Mouse (Mus musculus) midbrain, embryonic 11.5 days (tissue): ENCODE measurements at regions not wholly inside any gene's neighbourhood (a gene's known extent, or its start where the extent isn't known, plus 50 kb on each side); places are given as distances from the start of the nearest gene placed in this dataset.
A peak's percentile ranks its signal among the peaks of the same experiment; 100 is the strongest.

ENCODE experiments used
- ATAC-seq: fragments of 200-750 bp; cut with Nextera tagmentation; 2 replicates; pipeline ENCODE4 v1.8.0; 2017; ENCODE audit warnings: moderate TSS enrichment, moderate library complexity; ENCODE audit not compliant: low FRiP score
- DNase-seq: peaks from one replicate; pipeline ENCODE4 v3.0.0; 2015; ENCODE audit warnings: low spot score; ENCODE audit errors: missing footprints
- H3K27ac ChIP-seq: fragments of 300-500 bp; sonication (generic); 2 replicates; pipeline ENCODE4 v1.5.1; 2014; ENCODE audit warnings: low read depth, low read length
- H3K27me3 ChIP-seq: fragments of 300-500 bp; sonication (generic); 2 replicates; pipeline ENCODE4 v1.6.1; 2014; ENCODE audit warnings: mild to moderate bottlenecking, low read length, moderate library complexity, mixed read lengths; ENCODE audit not compliant: control insufficient read depth, insufficient read depth
- H3K36me3 ChIP-seq: fragments of 300-500 bp; sonication (generic); 2 replicates; pipeline ENCODE4 v1.6.1; 2014; ENCODE audit warnings: mild to moderate bottlenecking, low read length, moderate library complexity, mixed read lengths; ENCODE audit not compliant: control insufficient read depth, insufficient read depth
- H3K4me1 ChIP-seq: fragments of 300-500 bp; sonication (generic); 2 replicates; pipeline ENCODE4 v1.6.1; 2014; ENCODE audit warnings: low read length; ENCODE audit not compliant: control insufficient read depth, insufficient read depth
- H3K4me2 ChIP-seq: fragments of 300-500 bp; sonication (generic); 2 replicates; pipeline ENCODE4 v1.6.1; 2014; ENCODE audit warnings: mild to moderate bottlenecking, moderate library complexity
- H3K4me3 ChIP-seq: fragments of 300-500 bp; sonication (generic); 2 replicates; pipeline ENCODE4 v1.5.1; 2014; ENCODE audit warnings: low read depth, low read length
- H3K9ac ChIP-seq: fragments of 300-500 bp; sonication (generic); 2 replicates; pipeline ENCODE4 v1.6.1; 2014; ENCODE audit warnings: low read length
- H3K9me3 ChIP-seq: fragments of 300-500 bp; sonication (generic); 2 replicates; pipeline ENCODE4 v1.6.1; 2016; ENCODE audit warnings: low read length; ENCODE audit not compliant: control insufficient read depth
- WGBS: fragments of 180-500 bp; shearing (Covaris S2); extraction: QIAGEN DNeasy Blood & Tissue Kit; methylation state at CpG from one replicate; pipeline ENCODE4 v1.1.7; 2014; 5-methylcytosine and 5-hydroxymethylcytosine counted together

DNA sequence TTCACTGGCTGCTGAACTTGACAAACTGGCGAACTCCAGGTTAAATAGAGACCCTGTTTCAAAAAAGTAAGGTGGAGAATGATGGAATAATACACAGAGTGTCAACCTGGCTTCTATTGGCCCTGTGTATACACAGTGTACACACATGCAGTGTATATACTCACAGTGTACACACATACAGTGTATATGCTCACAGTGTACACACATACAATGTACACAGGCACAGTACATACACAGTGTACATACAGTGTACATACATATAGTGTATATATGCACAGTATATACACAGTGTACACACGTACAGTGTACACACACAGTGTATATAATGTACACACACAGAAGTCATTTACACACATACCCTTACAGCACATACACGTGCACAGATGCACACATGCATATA, 52.4 kb upstream of the Aldh1b1 start:
- DNase-seq, result no peak
- Histone ChIP-seq H3K4me1 (no peaks in the 10 kb centered on the region), H3K36me3 (no peaks in the 10 kb centered on the region), H3K9ac (no peak overlapping the region), H3K4me3 (no peak overlapping the region), H3K9me3 (no peaks in the 10 kb centered on the region), H3K27me3 (no peaks in the 10 kb centered on the region; the same call in 1 of the 2 replicates), H3K4me2 (no peak overlapping the region), H3K27ac (no peak overlapping the region)
- WGBS, result 86% methylated on average over 3 of the region's 3 CpGs
- ATAC-seq, result no peak

DNA sequence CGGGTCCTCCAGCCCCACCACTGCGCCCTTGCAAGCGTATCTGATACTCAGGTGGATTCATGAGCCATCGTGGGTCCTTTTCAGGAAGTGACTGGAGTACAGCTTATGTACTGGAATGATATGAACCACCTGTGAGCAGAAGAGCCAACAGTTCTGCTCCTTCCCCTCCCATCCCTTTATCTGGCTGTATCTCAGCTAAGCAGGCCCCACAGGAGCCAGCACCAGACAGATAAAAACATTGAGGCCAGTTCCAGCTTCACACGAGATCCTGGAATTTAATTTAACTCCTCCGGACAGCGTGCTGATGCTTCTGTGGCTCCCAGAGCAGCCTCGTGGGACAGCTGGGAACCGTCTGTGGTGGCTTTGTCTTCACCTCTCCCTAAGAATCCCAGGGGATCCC, 53.1 kb upstream of the Aldh1b1 start:
- no peak for ATAC-seq

DNA sequence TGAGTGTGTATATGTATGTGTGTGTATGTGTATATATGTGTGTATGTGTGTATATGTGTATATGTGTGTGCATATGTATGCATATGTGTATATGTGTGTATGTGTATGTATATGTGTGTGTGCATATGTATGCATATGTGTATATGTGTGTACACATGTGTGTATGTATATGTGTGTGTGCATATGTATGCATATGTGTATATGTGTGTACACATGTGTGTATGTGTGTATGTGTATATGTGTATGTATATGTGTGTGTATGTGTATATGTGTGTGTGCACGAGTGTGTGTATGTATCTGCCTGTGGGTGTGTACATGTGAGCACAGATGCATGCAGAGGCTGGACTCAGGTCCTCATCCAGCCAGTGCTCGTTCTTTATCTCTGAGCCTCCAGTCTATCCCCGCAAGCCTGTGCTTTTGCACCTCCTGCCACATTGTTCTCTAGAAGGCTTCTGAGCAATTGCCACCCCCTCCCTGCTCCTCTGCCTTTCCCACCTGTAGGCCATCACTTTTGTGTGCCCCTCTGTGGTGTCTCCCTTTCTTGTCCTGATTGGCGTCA, 53.9 kb upstream of the Aldh1b1 start:
- Histone ChIP-seq H3K27ac (no peak overlapping the region), H3K4me2 (no peak overlapping the region), H3K27me3 (no peaks in the 10 kb centered on the region; the same call in 1 of the 2 replicates), H3K9me3 (no peaks in the 10 kb centered on the region), H3K4me3 (no peak overlapping the region), H3K9ac (no peak overlapping the region), H3K4me1 (no peaks in the 10 kb centered on the region), H3K36me3 (no peaks in the 10 kb centered on the region)
- ATAC-seq (no peak), DNase-seq (no peak)
- WGBS, result 87% methylated on average over 4 of the region's 4 CpGs

More for the DNA sequence above, 53.1 kb upstream of the Aldh1b1 start:
- H3K9me3 ChIP-seq, result no peaks in the 10 kb centered on the region
- H3K4me3 ChIP-seq, result no peak overlapping the region
- WGBS, result 63% methylated on average over 9 of the region's 9 CpGs
- DNase-seq, result no peak
- no peak overlapping the region for H3K9ac ChIP-seq
- H3K4me1 ChIP-seq, result no peaks in the 10 kb centered on the region
- H3K27me3 ChIP-seq, result no peaks in the 10 kb centered on the region; the same call in 1 of the 2 replicates
- no peaks in the 10 kb centered on the region for H3K36me3 ChIP-seq
- H3K27ac ChIP-seq, result no peak overlapping the region
- no peak overlapping the region for H3K4me2 ChIP-seq

DNA sequence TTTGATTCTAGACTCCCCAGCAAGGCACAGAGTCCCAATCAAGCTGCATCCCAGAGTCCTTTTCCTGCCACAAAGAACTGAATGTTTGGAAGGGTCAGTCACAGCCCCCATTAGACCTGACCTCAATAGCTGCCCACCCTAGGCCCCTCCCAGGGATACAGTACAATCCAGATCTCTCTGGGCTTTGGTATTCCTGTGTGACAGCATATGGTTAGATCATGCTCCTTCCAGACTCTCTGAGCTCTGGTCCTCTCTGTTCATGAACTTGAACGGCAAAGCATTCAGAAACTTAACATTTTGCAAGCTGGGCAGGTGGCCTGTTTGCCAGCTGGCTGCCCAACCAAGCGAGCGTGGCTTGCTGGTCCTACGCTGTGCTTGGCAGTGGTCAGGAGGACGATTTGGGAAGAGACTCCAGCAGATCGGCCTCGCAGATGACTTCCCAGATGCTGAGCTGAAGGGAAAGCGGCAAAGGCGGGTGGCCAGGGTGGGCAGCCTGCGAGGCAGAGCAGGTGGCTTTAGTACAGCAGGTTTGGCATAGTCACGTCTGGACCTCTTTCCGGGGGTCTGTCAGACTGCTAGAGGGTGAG, 58.0 kb upstream of the Aldh1b1 start:
- H3K9me3 ChIP-seq, result no peaks in the 10 kb centered on the region
- no peak overlapping the region for H3K4me2 ChIP-seq
- H3K27ac ChIP-seq, result no peak overlapping the region
- no peak for DNase-seq
- no peaks in the 10 kb centered on the region; the same call in 1 of the 2 replicates for H3K27me3 ChIP-seq
- 91% methylated on average over 12 of the region's 12 CpGs for WGBS
- no peaks in the 10 kb centered on the region for H3K36me3 ChIP-seq
- H3K4me1 ChIP-seq, result peaks cover 12% of the 10 kb centered on the region; the same call in 1 of the 2 replicates
- H3K9ac ChIP-seq, result no peak overlapping the region
- no peak overlapping the region for H3K4me3 ChIP-seq
- no peak for ATAC-seq

DNA sequence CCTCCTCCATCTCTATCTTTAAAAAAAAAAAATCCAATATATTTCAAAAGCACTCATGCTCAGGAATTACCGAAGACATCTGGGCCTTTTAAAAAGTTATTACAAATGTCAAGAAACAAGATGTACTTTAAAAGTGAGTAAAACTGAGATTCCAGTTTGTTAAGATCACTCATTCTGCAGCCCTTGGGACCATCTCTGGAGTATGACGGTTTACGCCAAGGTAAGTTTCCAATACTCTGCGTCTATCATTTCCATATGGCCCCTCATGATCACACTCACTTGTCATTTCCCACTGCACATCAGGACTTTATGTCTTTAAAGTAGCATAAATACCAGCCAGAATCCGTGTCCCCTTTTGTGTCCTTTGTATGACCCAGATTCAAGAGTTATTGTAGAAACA, 58.5 kb upstream of the Aldh1b1 start:
- ATAC-seq (no peak), DNase-seq (no peak)
- Histone ChIP-seq H3K36me3 (no peaks in the 10 kb centered on the region), H3K4me2 (no peak overlapping the region), H3K4me1 (peaks cover 12% of the 10 kb centered on the region; the same call in 1 of the 2 replicates), H3K9me3 (no peaks in the 10 kb centered on the region), H3K9ac (no peak overlapping the region), H3K27ac (no peak overlapping the region), H3K4me3 (no peak overlapping the region), H3K27me3 (no peaks in the 10 kb centered on the region; the same call in 1 of the 2 replicates)
- WGBS, result 82% methylated on average over 5 of the region's 5 CpGs

DNA sequence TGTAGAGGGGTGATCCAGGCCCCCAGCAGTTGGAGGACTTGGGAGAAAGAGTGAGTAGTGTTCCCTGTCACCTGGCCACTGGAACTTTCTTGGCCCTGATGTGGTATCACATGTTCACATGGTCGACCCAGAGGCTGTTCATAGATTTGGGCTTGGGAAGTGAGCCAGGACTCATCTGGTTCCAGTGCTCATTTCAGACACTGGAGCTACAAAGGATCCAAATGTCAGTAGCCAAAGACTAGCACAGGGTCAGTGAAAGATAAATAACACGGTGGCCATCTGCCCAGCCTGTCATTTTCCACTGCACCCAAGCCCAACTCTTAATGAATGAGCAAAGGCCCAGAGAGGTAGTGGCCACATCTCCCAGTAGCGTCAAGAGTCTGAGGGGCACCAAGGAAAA, 59.1 kb upstream of the Aldh1b1 start:
- H3K9me3 ChIP-seq, result no peaks in the 10 kb centered on the region
- no peak overlapping the region for H3K4me2 ChIP-seq
- DNase-seq (no peak), ATAC-seq (no peak)
- no peak overlapping the region for H3K9ac ChIP-seq
- H3K4me3 ChIP-seq, result no peak overlapping the region
- no peaks in the 10 kb centered on the region for H3K36me3 ChIP-seq
- H3K27ac ChIP-seq, result no peak overlapping the region
- H3K4me1 ChIP-seq, result peaks cover 12% of the 10 kb centered on the region; the same call in 1 of the 2 replicates
- no peaks in the 10 kb centered on the region; the same call in 1 of the 2 replicates for H3K27me3 ChIP-seq
- whole genome bisulfite sequencing, result 77% methylated on average over 3 of the region's 3 CpGs

DNA sequence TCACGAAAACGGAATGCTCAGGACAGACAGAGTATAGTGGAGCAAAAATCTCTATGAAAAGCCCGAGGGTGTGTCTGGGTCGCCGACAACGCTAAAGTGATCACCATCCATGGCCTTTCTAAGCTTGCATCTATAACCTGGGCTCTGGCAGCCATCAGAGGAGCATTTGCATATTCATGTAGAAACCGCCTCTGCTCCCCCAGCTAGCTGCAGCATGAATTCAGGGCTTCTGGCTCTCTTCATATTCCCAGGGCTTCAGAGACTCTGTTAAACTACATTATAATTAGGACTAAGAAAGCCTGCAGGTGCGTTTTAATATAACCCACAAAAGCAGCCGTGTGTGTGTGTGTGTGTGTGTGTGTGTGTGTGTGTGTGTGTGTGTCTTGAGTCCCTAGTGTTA, 59.7 kb upstream of the Aldh1b1 start:
- peaks cover 12% of the 10 kb centered on the region; the same call in 1 of the 2 replicates for H3K4me1 ChIP-seq
- no peak overlapping the region for H3K9ac ChIP-seq
- H3K36me3 ChIP-seq, result no peaks in the 10 kb centered on the region
- no peak overlapping the region for H3K4me3 ChIP-seq
- no peaks in the 10 kb centered on the region for H3K9me3 ChIP-seq
- DNase-seq (no peak), ATAC-seq (0 out of 2 replicates have a peak, but pooled peaks have one; percentile 5)
- no peaks in the 10 kb centered on the region; the same call in 1 of the 2 replicates for H3K27me3 ChIP-seq
- H3K4me2 ChIP-seq, result no peak overlapping the region
- 64% methylated on average over 9 of the region's 9 CpGs for WGBS
- H3K27ac ChIP-seq, result no peak overlapping the region

DNA sequence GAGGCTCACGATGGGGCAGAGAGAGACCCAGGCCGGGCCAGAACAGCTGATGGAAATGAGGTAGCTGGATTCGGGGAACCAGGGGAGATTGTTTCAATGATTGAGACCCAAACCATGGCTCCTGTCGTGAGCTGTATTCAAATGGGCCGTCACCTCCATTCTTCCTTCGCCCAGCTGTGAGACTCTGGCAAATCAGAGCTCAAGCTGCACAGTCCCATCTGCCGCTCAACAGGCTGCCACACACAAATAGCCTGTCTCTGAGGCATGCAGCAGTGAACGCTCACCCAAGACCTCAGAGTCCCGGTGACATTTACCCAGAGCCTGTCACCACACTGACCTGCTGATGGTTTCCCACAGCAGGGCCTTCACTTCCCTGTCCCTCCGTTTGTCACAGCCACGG, 60.1 kb upstream of the Aldh1b1 start:
- no peak overlapping the region for H3K4me3 ChIP-seq
- DNase-seq, result no peak
- no peak overlapping the region for H3K4me2 ChIP-seq
- peaks cover 12% of the 10 kb centered on the region; the same call in 1 of the 2 replicates for H3K4me1 ChIP-seq
- 45% methylated on average over 11 of the region's 11 CpGs for WGBS
- H3K27me3 ChIP-seq, result no peaks in the 10 kb centered on the region; the same call in 1 of the 2 replicates
- ATAC-seq, result peak; percentile 48; the same call in 1 of the 2 replicates
- H3K36me3 ChIP-seq, result no peaks in the 10 kb centered on the region
- no peak overlapping the region for H3K9ac ChIP-seq
- no peak overlapping the region for H3K27ac ChIP-seq
- no peaks in the 10 kb centered on the region for H3K9me3 ChIP-seq

DNA sequence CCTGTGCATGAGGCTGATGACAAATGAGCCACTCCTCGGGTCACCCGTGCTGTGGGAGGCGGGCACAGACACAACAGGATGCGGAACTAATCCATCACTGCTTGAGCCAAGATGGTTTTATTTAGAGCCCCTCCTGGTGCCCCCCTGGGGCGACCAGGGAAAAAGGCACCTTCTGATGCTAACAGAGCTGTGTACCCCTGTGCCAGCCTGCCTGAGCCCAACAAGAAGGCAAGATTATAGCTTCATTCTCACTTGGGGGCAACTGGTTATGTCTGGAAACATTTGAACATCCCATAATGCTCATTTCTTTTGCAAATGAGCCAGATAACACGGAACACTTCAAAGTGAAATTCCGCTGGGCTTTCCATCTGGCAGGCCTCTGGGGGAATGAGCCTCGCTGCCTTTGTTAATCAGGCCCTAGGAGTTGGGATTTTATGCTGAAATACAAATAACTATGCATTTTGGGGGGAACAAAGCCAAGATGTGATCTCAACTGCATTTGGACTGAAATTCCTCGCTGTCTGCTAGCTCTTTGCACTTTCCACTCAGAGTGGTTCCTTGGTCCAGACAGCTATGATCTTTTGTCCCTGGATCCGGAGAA, 62.5 kb upstream of the Aldh1b1 start:
- no peak overlapping the region for H3K4me3 ChIP-seq
- H3K27me3 ChIP-seq, result no peaks in the 10 kb centered on the region
- H3K36me3 ChIP-seq, result no peaks in the 10 kb centered on the region
- no peak for ATAC-seq
- peaks cover 12% of the 10 kb centered on the region; the same call in 1 of the 2 replicates for H3K4me1 ChIP-seq
- no peak overlapping the region for H3K27ac ChIP-seq
- no peak overlapping the region for H3K9ac ChIP-seq
- no peak for DNase-seq
- WGBS, result 32% methylated on average over 10 of the region's 10 CpGs
- no peak overlapping the region for H3K4me2 ChIP-seq
- no peaks in the 10 kb centered on the region for H3K9me3 ChIP-seq
